Mouse (Mus musculus) testis, adult 2 months (tissue): ENCODE data around the gene Hook2.

Experiments
- CTCF ChIP-seq: fragments of 200-500 bp; IDR thresholded peaks from 2 replicates; pipeline ENCODE4 v1.5.1; 2012; ENCODE audit warnings: low read depth, mild to moderate bottlenecking, inconsistent platforms, low read length, moderate library complexity; ENCODE audit not compliant: control insufficient read depth, insufficient read depth, insufficient replicate concordance
- POLR2A ChIP-seq: fragments of 200-500 bp; IDR thresholded peaks from 2 replicates; pipeline ENCODE4 v1.6.1; 2012; ENCODE audit warnings: low read depth, mild to moderate bottlenecking, inconsistent platforms, low read length, moderate library complexity; ENCODE audit not compliant: control insufficient read depth

DNA sequence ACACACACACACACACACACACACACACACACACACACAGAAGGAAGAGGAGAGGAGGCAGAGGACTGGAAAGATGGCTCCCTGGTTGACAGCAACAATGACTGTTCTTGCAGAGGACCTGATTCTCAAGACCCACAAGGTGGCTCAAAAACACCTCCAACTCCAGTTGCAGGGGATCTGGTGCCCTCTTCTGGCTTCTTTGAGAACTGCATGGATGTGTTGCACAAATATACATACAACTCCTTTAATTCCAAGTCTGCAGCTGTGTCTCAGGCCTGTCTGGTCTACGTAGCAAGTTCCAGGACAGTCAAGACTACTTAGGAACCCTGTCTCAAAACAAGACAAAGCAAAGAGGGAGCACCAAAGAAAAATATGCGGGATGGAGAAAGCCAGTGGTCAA lies 33.6 kb upstream of the Hook2 start:
- peak; percentile 19; the same call in 1 of the 2 replicates for TF ChIP-seq CTCF
- no peak for TF ChIP-seq POLR2A
